Mouse (Mus musculus) bone marrow macrophage, adult 2 months (primary cell): ENCODE results near the gene Cs. TPM values are rescaled to one million over a fixed set of nuclear protein-coding genes. Genes with fewer than 3 reads are reported as not detected.
A peak's percentile ranks its signal among the peaks of the same experiment; 100 is the strongest.

Experiments used
- H3K27ac ChIP-seq: 2 replicates; pipeline ENCODE4 v1.5.1; 2012; ENCODE audit warnings: low read depth, low read length; ENCODE audit not compliant: insufficient read depth
- H3K4me1 ChIP-seq: 2 replicates; pipeline ENCODE4 v1.6.1; 2012; ENCODE audit warnings: low read length; ENCODE audit not compliant: control insufficient read depth, insufficient read depth
- H3K4me3 ChIP-seq: 2 replicates; pipeline ENCODE4 v1.5.1; 2012; ENCODE audit warnings: mild to moderate bottlenecking, low read length, moderate library complexity; ENCODE audit not compliant: insufficient read depth
- CTCF ChIP-seq: IDR thresholded peaks from 2 replicates; pipeline ENCODE4 v1.5.1; 2012; ENCODE audit warnings: low read depth, mild to moderate bottlenecking, low read length, moderate library complexity
- POLR2A ChIP-seq: IDR thresholded peaks from 2 replicates; pipeline ENCODE4 v1.6.1; 2012; ENCODE audit warnings: mild to moderate bottlenecking, low read depth, low read length, borderline replicate concordance
- polyA plus RNA-seq: library from polyadenylated mRNA; stranded (reverse); fragments of >200 nt; gene quantifications from 2 replicates; pipeline ENCODE4 v1.2.4, GENCODE M21; 2012; ENCODE audit not compliant: missing spikeins, insufficient read depth, insufficient read length

Cs gene
- polyA plus RNA-seq, 1 experiment: 109 TPM

- TF ChIP-seq CTCF (no peak), POLR2A (no peak)
- Histone ChIP-seq H3K4me3 (no peak overlapping the region), H3K4me1 (no peaks in the 10 kb centered on the region), H3K27ac (no peak overlapping the region)
Measured at GRCm38 (mm10) chr10:128397466-128397865, 59.9 kb downstream of the Cs start.

GRCm38 (mm10) chr10:128400338-128400737 is 62.8 kb downstream of the Cs start:
- H3K4me3 ChIP-seq: no peak overlapping the region
- no peaks in the 10 kb centered on the region for H3K4me1 ChIP-seq
- H3K27ac ChIP-seq: no peak overlapping the region
- TF ChIP-seq CTCF (no peak), POLR2A (no peak)

- Histone ChIP-seq H3K27ac (no peak within 1 kb of the TSS), H3K4me3 (no peak within 1 kb of the TSS), H3K4me1 (no peaks in the 10 kb centered on the region)
- TF ChIP-seq CTCF: no peak
- no peak for TF ChIP-seq POLR2A
Measured at GRCm38 (mm10) chr10:128401056-128401455, 63.5 kb downstream of the Cs start, which contains the start of gene Slc39a5. TSS of gene Slc39a5 (minus strand) at chr10:128401229.

- no peak for TF ChIP-seq CTCF
- TF ChIP-seq POLR2A: no peak
- Histone ChIP-seq H3K4me3 (no peak overlapping the region), H3K27ac (no peak overlapping the region), H3K4me1 (no peaks in the 10 kb centered on the region)
Measured at GRCm38 (mm10) chr10:128401638-128402037, 64.1 kb downstream of the Cs start.

- Histone ChIP-seq H3K27ac (no peak overlapping the region), H3K4me1 (peaks cover 6% of the 10 kb centered on the region), H3K4me3 (no peak overlapping the region)
- TF ChIP-seq POLR2A (no peak), CTCF (no peak)
Measured at GRCm38 (mm10) chr10:128403931-128404330, 66.4 kb downstream of the Cs start.

- Histone ChIP-seq H3K27ac (peak overlapping the region; percentile 1; the same call in 1 of the 2 replicates), H3K4me3 (peak overlapping the region; percentile 83), H3K4me1 (peaks cover 20% of the 10 kb centered on the region)
- no peak for TF ChIP-seq POLR2A
- TF ChIP-seq CTCF: no peak
Measured at GRCm38 (mm10) chr10:128408591-128409535, 71.3 kb downstream of the Cs start.

- TF ChIP-seq POLR2A (no peak), CTCF (peak; percentile 36; the same call in 1 of the 2 replicates)
- Histone ChIP-seq H3K27ac (peak overlapping the region; percentile 82), H3K4me1 (peaks cover 28% of the 10 kb centered on the region), H3K4me3 (peak overlapping the region; percentile 83)
Measured at GRCm38 (mm10) chr10:128409692-128410559, 72.4 kb downstream of the Cs start.

GRCm38 (mm10) chr10:128410560-128410845 is 73.0 kb downstream of the Cs start:
- Histone ChIP-seq H3K27ac (peak overlapping the region; percentile 82), H3K4me1 (peaks cover 28% of the 10 kb centered on the region), H3K4me3 (peak overlapping the region; percentile 75)
- TF ChIP-seq POLR2A (no peak), CTCF (no peak)

- peak within 1 kb of the TSS; percentile 81 for H3K4me3 ChIP-seq
- peak within 1 kb of the TSS; percentile 82 for H3K27ac ChIP-seq
- TF ChIP-seq POLR2A (no peak), CTCF (no peak)
- H3K4me1 ChIP-seq: peaks cover 28% of the 10 kb centered on the region
Measured at GRCm38 (mm10) chr10:128411211-128412054, 73.9 kb downstream of the Cs start, which contains the start of the genes Nabp2 and Rnf41. TSS of gene Nabp2 (minus strand) at chr10:128411492. TSS of gene Rnf41 (plus strand) at chr10:128411657.
